Mouse (Mus musculus): Measurements from ENCODE around the gene Ankrd10. TPM values are rescaled to one million over a fixed set of nuclear protein-coding genes. Genes with fewer than 3 reads are reported as not detected.

Ankrd10 gene
- polyA plus RNA-seq, 1 experiment from 2014 or later, result 86.0 TPM

GRCm38 (mm10) chr8:11593222-11593884 lies 42.2 kb downstream of the Ankrd10 start:
- Histone ChIP-seq H3K9me3 (ENCODE audit: control insufficient read depth, low read length) (no peaks in the 10 kb centered on the region), H3K4me1 (replicated peaks; ENCODE audit: control insufficient read depth, insufficient read depth, low read length) (peaks cover 3% of the 10 kb centered on the region), H3K9ac (ENCODE audit: low read depth, low read length) (no peak overlapping the region), H3K27me3 (replicated peaks; ENCODE audit: control insufficient read depth, insufficient read depth, low read length) (no peaks in the 10 kb centered on the region), H3K27ac (ENCODE audit: low read depth, low read length) (no peak overlapping the region), H3K4me3 (ENCODE audit: low read depth, low read length) (no peak overlapping the region), H3K36me3 (ENCODE audit: control insufficient read depth, insufficient read depth, low read length) (no peaks in the 10 kb centered on the region), H3K4me2 (no peak overlapping the region)
- DNase-seq (ENCODE audit: low spot score) (no peak), ATAC-seq (replicated peaks; ENCODE audit: low FRiP score) (no peak; the same call in 1 of the 2 replicates)
- WGBS, result 65% methylated on average over 12 of the region's 12 CpGs

GRCm38 (mm10) chr8:11592296-11592695 lies 43.3 kb downstream of the Ankrd10 start:
- Histone ChIP-seq H3K27ac (ENCODE audit: low read depth, low read length) (no peak overlapping the region), H3K4me2 (peak overlapping the region; percentile 46), H3K36me3 (ENCODE audit: control insufficient read depth, insufficient read depth, low read length) (no peaks in the 10 kb centered on the region), H3K4me1 (replicated peaks; ENCODE audit: control insufficient read depth, insufficient read depth, low read length) (peaks cover 3% of the 10 kb centered on the region), H3K9me3 (ENCODE audit: control insufficient read depth, low read length) (no peaks in the 10 kb centered on the region), H3K9ac (ENCODE audit: low read depth, low read length) (no peak overlapping the region), H3K27me3 (replicated peaks; ENCODE audit: control insufficient read depth, insufficient read depth, low read length) (no peaks in the 10 kb centered on the region), H3K4me3 (ENCODE audit: low read depth, low read length) (no peak overlapping the region)
- 25% methylated on average over 13 of the region's 13 CpGs for WGBS
- ATAC-seq (replicated peaks; ENCODE audit: low FRiP score), result 0 out of 2 replicates have a peak, but pooled peaks have one; percentile 56
- no peak for DNase-seq (ENCODE audit: low spot score)

GRCm38 (mm10) chr8:11591837-11592236 lies 43.7 kb downstream of the Ankrd10 start:
- Histone ChIP-seq H3K4me3 (ENCODE audit: low read depth, low read length) (no peak overlapping the region), H3K4me2 (peak overlapping the region; percentile 46), H3K4me1 (replicated peaks; ENCODE audit: control insufficient read depth, insufficient read depth, low read length) (peaks cover 3% of the 10 kb centered on the region), H3K9ac (ENCODE audit: low read depth, low read length) (no peak overlapping the region), H3K27me3 (replicated peaks; ENCODE audit: control insufficient read depth, insufficient read depth, low read length) (no peaks in the 10 kb centered on the region), H3K9me3 (ENCODE audit: control insufficient read depth, low read length) (no peaks in the 10 kb centered on the region), H3K27ac (ENCODE audit: low read depth, low read length) (no peak overlapping the region), H3K36me3 (ENCODE audit: control insufficient read depth, insufficient read depth, low read length) (no peaks in the 10 kb centered on the region)
- 72% methylated on average over 4 of the region's 4 CpGs for WGBS
- ATAC-seq (replicated peaks; ENCODE audit: low FRiP score), result no peak
- DNase-seq (ENCODE audit: low spot score), result no peak

- WGBS, result 47% methylated on average over 2 of the region's 2 CpGs
- DNase-seq (ENCODE audit: low spot score), result no peak
- no peaks in the 10 kb centered on the region for H3K36me3 ChIP-seq (ENCODE audit: control insufficient read depth, insufficient read depth, low read length)
- H3K4me2 ChIP-seq, result no peak overlapping the region
- peaks cover 3% of the 10 kb centered on the region; the same call in 1 of the 2 replicates for H3K4me1 ChIP-seq (replicated peaks; ENCODE audit: control insufficient read depth, insufficient read depth, low read length)
- no peak overlapping the region for H3K9ac ChIP-seq (ENCODE audit: low read depth, low read length)
- ATAC-seq (replicated peaks; ENCODE audit: low FRiP score), result no peak
- H3K27ac ChIP-seq (ENCODE audit: low read depth, low read length), result no peak overlapping the region; the same call in 1 of the 2 replicates
- no peaks in the 10 kb centered on the region for H3K27me3 ChIP-seq (replicated peaks; ENCODE audit: control insufficient read depth, insufficient read depth, low read length)
- H3K4me3 ChIP-seq (ENCODE audit: low read depth, low read length), result no peak overlapping the region
- H3K9me3 ChIP-seq (ENCODE audit: control insufficient read depth, low read length), result no peaks in the 10 kb centered on the region
These were observed 49.2 kb downstream of the Ankrd10 start for GRCm38 (mm10) chr8:11586374-11586745.

- Histone ChIP-seq H3K36me3 (ENCODE audit: control insufficient read depth, insufficient read depth, low read length) (no peaks in the 10 kb centered on the region), H3K9me3 (ENCODE audit: control insufficient read depth, low read length) (no peaks in the 10 kb centered on the region), H3K4me1 (replicated peaks; ENCODE audit: control insufficient read depth, insufficient read depth, low read length) (peaks cover 3% of the 10 kb centered on the region; the same call in 1 of the 2 replicates), H3K27ac (ENCODE audit: low read depth, low read length) (no peak overlapping the region; the same call in 1 of the 2 replicates), H3K9ac (ENCODE audit: low read depth, low read length) (no peak overlapping the region), H3K4me2 (no peak overlapping the region), H3K27me3 (replicated peaks; ENCODE audit: control insufficient read depth, insufficient read depth, low read length) (no peaks in the 10 kb centered on the region), H3K4me3 (ENCODE audit: low read depth, low read length) (no peak overlapping the region)
- ATAC-seq (replicated peaks; ENCODE audit: low FRiP score) (no peak; the same call in 1 of the 2 replicates), DNase-seq (ENCODE audit: low spot score) (no peak)
- 62% methylated on average over 21 of the region's 21 CpGs for WGBS
These were observed 49.8 kb downstream of the Ankrd10 start for GRCm38 (mm10) chr8:11585513-11586373.

- ATAC-seq (replicated peaks; ENCODE audit: low FRiP score) (no peak), DNase-seq (ENCODE audit: low spot score) (no peak)
These were observed 59.8 kb downstream of the Ankrd10 start for GRCm38 (mm10) chr8:11575604-11576384.

GRCm38 (mm10) chr8:11574911-11575603 lies 60.5 kb downstream of the Ankrd10 start:
- WGBS, result 58% methylated on average over 9 of the region's 9 CpGs
- no peak for ATAC-seq (replicated peaks; ENCODE audit: low FRiP score)

More at GRCm38 (mm10) chr8:11575604-11576384, 59.8 kb downstream of the Ankrd10 start:
- Histone ChIP-seq H3K4me3 (ENCODE audit: low read depth, low read length) (no peak overlapping the region), H3K27me3 (replicated peaks; ENCODE audit: control insufficient read depth, insufficient read depth, low read length) (no peaks in the 10 kb centered on the region), H3K4me1 (replicated peaks; ENCODE audit: control insufficient read depth, insufficient read depth, low read length) (peaks cover 3% of the 10 kb centered on the region), H3K4me2 (no peak overlapping the region), H3K36me3 (ENCODE audit: control insufficient read depth, insufficient read depth, low read length) (no peaks in the 10 kb centered on the region), H3K27ac (ENCODE audit: low read depth, low read length) (no peak overlapping the region), H3K9ac (ENCODE audit: low read depth, low read length) (no peak overlapping the region), H3K9me3 (ENCODE audit: control insufficient read depth, low read length) (no peaks in the 10 kb centered on the region)
- WGBS, result 64% methylated on average over 16 of the region's 16 CpGs

GRCm38 (mm10) chr8:11572428-11572827 lies 63.1 kb downstream of the Ankrd10 start:
- no peaks in the 10 kb centered on the region for H3K9me3 ChIP-seq (ENCODE audit: control insufficient read depth, low read length)
- no peaks in the 10 kb centered on the region for H3K36me3 ChIP-seq (ENCODE audit: control insufficient read depth, insufficient read depth, low read length)
- WGBS, result 72% methylated on average over 6 of the region's 6 CpGs
- no peak overlapping the region for H3K4me3 ChIP-seq (ENCODE audit: low read depth, low read length)
- no peak for DNase-seq (ENCODE audit: low spot score)
- H3K4me2 ChIP-seq, result no peak overlapping the region
- no peak overlapping the region for H3K9ac ChIP-seq (ENCODE audit: low read depth, low read length)
- no peak overlapping the region for H3K27ac ChIP-seq (ENCODE audit: low read depth, low read length)
- ATAC-seq (replicated peaks; ENCODE audit: low FRiP score), result no peak
- H3K27me3 ChIP-seq (replicated peaks; ENCODE audit: control insufficient read depth, insufficient read depth, low read length), result no peaks in the 10 kb centered on the region
- H3K4me1 ChIP-seq (replicated peaks; ENCODE audit: control insufficient read depth, insufficient read depth, low read length), result peaks cover 3% of the 10 kb centered on the region

More at GRCm38 (mm10) chr8:11574911-11575603, 60.5 kb downstream of the Ankrd10 start:
- H3K9me3 ChIP-seq (ENCODE audit: control insufficient read depth, low read length), result no peaks in the 10 kb centered on the region
- no peak overlapping the region for H3K4me3 ChIP-seq (ENCODE audit: low read depth, low read length)
- peaks cover 3% of the 10 kb centered on the region for H3K4me1 ChIP-seq (replicated peaks; ENCODE audit: control insufficient read depth, insufficient read depth, low read length)
- H3K27ac ChIP-seq (ENCODE audit: low read depth, low read length), result no peak overlapping the region
- H3K9ac ChIP-seq (ENCODE audit: low read depth, low read length), result no peak overlapping the region
- no peak overlapping the region for H3K4me2 ChIP-seq
- no peaks in the 10 kb centered on the region for H3K36me3 ChIP-seq (ENCODE audit: control insufficient read depth, insufficient read depth, low read length)
- no peaks in the 10 kb centered on the region for H3K27me3 ChIP-seq (replicated peaks; ENCODE audit: control insufficient read depth, insufficient read depth, low read length)
- DNase-seq (ENCODE audit: low spot score), result no peak

Measured in liver, embryonic 11.5 days (tissue).